Mouse (Mus musculus) small intestine, adult 2 months (tissue): ENCODE measurements around the gene Cipc. TPM values are rescaled to one million over a fixed set of nuclear protein-coding genes. Genes with fewer than 3 reads are reported as not detected.

Experiments
- H3K27ac ChIP-seq: fragments of 200-500 bp; 2 replicates; pipeline ENCODE4 v1.5.1; 2012; ENCODE audit warnings: low read depth, low read length, control low read depth, inconsistent platforms; ENCODE audit not compliant: insufficient read depth
- H3K27me3 ChIP-seq: fragments of 200-500 bp; 2 replicates; pipeline ENCODE4 v1.6.1; 2012; ENCODE audit warnings: mild to moderate bottlenecking, moderate library complexity, low read length, inconsistent platforms; ENCODE audit not compliant: control insufficient read depth, insufficient read depth
- H3K36me3 ChIP-seq: fragments of 200-500 bp; 2 replicates; pipeline ENCODE4 v1.6.1; 2012; ENCODE audit warnings: mild to moderate bottlenecking, low read length, control low read depth, inconsistent platforms; ENCODE audit not compliant: control insufficient read depth, insufficient read depth
- H3K4me1 ChIP-seq: fragments of 200-500 bp; 2 replicates; pipeline ENCODE4 v1.6.1; 2012; ENCODE audit warnings: low read length, inconsistent platforms, mixed read lengths; ENCODE audit not compliant: control insufficient read depth, insufficient read depth, insufficient read length
- H3K4me3 ChIP-seq: fragments of 200-500 bp; 2 replicates; pipeline ENCODE4 v1.5.1; 2012; ENCODE audit warnings: low read depth, mild to moderate bottlenecking, control low read depth, inconsistent platforms, low read length, moderate library complexity
- CTCF ChIP-seq: fragments of 200-500 bp; IDR thresholded peaks from 2 replicates; pipeline ENCODE4 v1.5.1; 2012; ENCODE audit warnings: low read depth, mild to moderate bottlenecking, control low read depth, inconsistent platforms, low read length, moderate library complexity, mixed read lengths; ENCODE audit not compliant: insufficient replicate concordance, insufficient read length; ENCODE audit errors: extremely low read depth
- POLR2A ChIP-seq: fragments of 200-500 bp; IDR thresholded peaks from 2 replicates; pipeline ENCODE4 v1.6.1; 2012; ENCODE audit warnings: low read depth, mild to moderate bottlenecking, control low read depth, inconsistent platforms, low read length, moderate library complexity
- WGBS: fragments of 180-500 bp; shearing (Covaris S2); methylation state at CpG from one replicate; pipeline ENCODE4 v1.1.7; 2018; 5-methylcytosine and 5-hydroxymethylcytosine counted together
- polyA plus RNA-seq: library from polyadenylated mRNA; depleted of rRNA; stranded (reverse); fragments of >200 nt; gene quantifications from 2 replicates; pipeline ENCODE4 v1.2.3, GENCODE M21; 2012; rRNA removed

Gene Cipc
- 7.9 and 16.3 TPM in 2 replicates for polyA plus RNA-seq

- peak within 1 kb of the TSS; percentile 78 for H3K4me3 ChIP-seq
- H3K27ac ChIP-seq, result peak within 1 kb of the TSS; percentile 99
- no peaks in the 10 kb centered on the region for H3K27me3 ChIP-seq
- H3K36me3 ChIP-seq, result no peaks in the 10 kb centered on the region
- H3K4me1 ChIP-seq, result peaks cover 20% of the 10 kb centered on the region
- TF ChIP-seq CTCF, result no peak
- TF ChIP-seq POLR2A, result peak; percentile 80
- under 1% methylated on average over 64 of the region's 64 CpGs for WGBS
Measured at GRCm38 (mm10) chr12:86946862-86947574, at the start of gene Cipc. Gene Cipc, plus strand, starts transcription at chr12:86947043.

GRCm38 (mm10) chr12:86897769-86898273 lies 49.0 kb upstream of the Cipc start:
- WGBS, result 81% methylated on average over 7 of the region's 7 CpGs
- no peak overlapping the region for H3K4me3 ChIP-seq
- no peak for TF ChIP-seq POLR2A
- TF ChIP-seq CTCF, result no peak
- no peaks in the 10 kb centered on the region for H3K27me3 ChIP-seq
- no peaks in the 10 kb centered on the region for H3K36me3 ChIP-seq
- peak overlapping the region; percentile 48 for H3K27ac ChIP-seq
- H3K4me1 ChIP-seq, result peaks cover 15% of the 10 kb centered on the region; the same call in 1 of the 2 replicates

GRCm38 (mm10) chr12:86898448-86898847 lies 48.4 kb upstream of the Cipc start:
- Histone ChIP-seq H3K27ac (peak overlapping the region; percentile 48), H3K27me3 (no peaks in the 10 kb centered on the region), H3K4me3 (no peak overlapping the region), H3K4me1 (peaks cover 13% of the 10 kb centered on the region; the same call in 1 of the 2 replicates), H3K36me3 (no peaks in the 10 kb centered on the region)
- WGBS, result 83% methylated on average over 3 of the region's 3 CpGs
- TF ChIP-seq POLR2A (no peak), CTCF (no peak)

- H3K27ac ChIP-seq, result no peak overlapping the region
- H3K36me3 ChIP-seq, result no peaks in the 10 kb centered on the region
- TF ChIP-seq POLR2A (no peak), CTCF (no peak)
- H3K27me3 ChIP-seq, result no peaks in the 10 kb centered on the region
- peaks cover 23% of the 10 kb centered on the region; the same call in 1 of the 2 replicates for H3K4me1 ChIP-seq
- 47% methylated on average over 11 of the region's 11 CpGs for WGBS
- no peak overlapping the region for H3K4me3 ChIP-seq
Measured at GRCm38 (mm10) chr12:86899461-86900179, 47.2 kb upstream of the Cipc start.

GRCm38 (mm10) chr12:86903828-86904806 lies 42.7 kb upstream of the Cipc start:
- Histone ChIP-seq H3K4me3 (no peak overlapping the region), H3K27ac (peak overlapping the region; percentile 50), H3K4me1 (peaks cover 26% of the 10 kb centered on the region; the same call in 1 of the 2 replicates), H3K36me3 (no peaks in the 10 kb centered on the region), H3K27me3 (no peaks in the 10 kb centered on the region)
- TF ChIP-seq CTCF (no peak), POLR2A (no peak)
- 65% methylated on average over 11 of the region's 11 CpGs for WGBS

- H3K36me3 ChIP-seq, result no peaks in the 10 kb centered on the region
- no peak overlapping the region for H3K4me3 ChIP-seq
- H3K27ac ChIP-seq, result no peak overlapping the region
- TF ChIP-seq CTCF, result peak; percentile 52; the same call in 1 of the 2 replicates
- no peak for TF ChIP-seq POLR2A
- peaks cover 21% of the 10 kb centered on the region; the same call in 1 of the 2 replicates for H3K4me1 ChIP-seq
- H3K27me3 ChIP-seq, result no peaks in the 10 kb centered on the region
- WGBS, result 8% methylated on average over 4 of the region's 4 CpGs
Measured at GRCm38 (mm10) chr12:86905203-86905602, 41.6 kb upstream of the Cipc start.

- no peak overlapping the region for H3K4me3 ChIP-seq
- H3K27ac ChIP-seq, result no peak overlapping the region
- no peaks in the 10 kb centered on the region for H3K27me3 ChIP-seq
- WGBS, result 42% methylated on average over 7 of the region's 7 CpGs
- TF ChIP-seq CTCF (no peak), POLR2A (no peak)
- H3K36me3 ChIP-seq, result no peaks in the 10 kb centered on the region
- peaks cover 20% of the 10 kb centered on the region; the same call in 1 of the 2 replicates for H3K4me1 ChIP-seq
Measured at GRCm38 (mm10) chr12:86905876-86906275, 41.0 kb upstream of the Cipc start.
